ENCODE assay signal across 8 mouse cellular contexts in genomic region chr2:32549764-32550163, GRCm38 (mm10). TPM values are rescaled to one million over a fixed set of nuclear protein-coding genes. Genes with fewer than 3 reads are reported as not detected.
DNase-seq lines count a peak whose midpoint lies in the region; ATAC-seq lines count a peak whose summit lies in the region.

No protein-coding gene starts in this region.

- no peak overlapping the region for H3K9ac ChIP-seq in kidney, embryonic 15.5 days
- H3K9ac ChIP-seq in forebrain, embryonic 12.5 days, result no peak overlapping the region

- 64% methylated on average over 6 of the region's 6 CpGs for WGBS in kidney, embryonic 15.5 days
- WGBS in heart, embryonic 10.5 days, result 74% methylated on average over 6 of the region's 6 CpGs
- 79% methylated on average over 6 of the region's 6 CpGs for WGBS in forebrain, embryonic 12.5 days

- peaks cover 14% of the 10 kb centered on the region for H3K4me1 ChIP-seq in kidney, embryonic 15.5 days
- peaks cover 57% of the 10 kb centered on the region for H3K4me1 ChIP-seq in heart, embryonic 10.5 days
- H3K4me1 ChIP-seq in forebrain, embryonic 12.5 days, result peaks cover 9% of the 10 kb centered on the region

- no peak for ATAC-seq in kidney, embryonic 15.5 days (replicated peaks; ENCODE audit: low FRiP score)
- no peak for ATAC-seq in forebrain, embryonic 12.5 days (ENCODE audit: low FRiP score)
- no peak for ATAC-seq in inflammation-experienced regulatory T-cells, adult 6 months

- no peaks in the 10 kb centered on the region for H3K36me3 ChIP-seq in kidney, embryonic 15.5 days
- H3K36me3 ChIP-seq in heart, embryonic 10.5 days, result 0 out of 2 replicates have a peak, but pooled peaks cover 3% of the 10 kb centered on the region
- no peaks in the 10 kb centered on the region for H3K36me3 ChIP-seq in forebrain, embryonic 12.5 days (replicated peaks)

- H3K4me2 ChIP-seq in kidney, embryonic 15.5 days, result no peak overlapping the region
- no peak overlapping the region for H3K4me2 ChIP-seq in forebrain, embryonic 12.5 days

- H3K4me3 ChIP-seq in kidney, embryonic 15.5 days (replicated peaks), result no peak overlapping the region
- no peak overlapping the region for H3K4me3 ChIP-seq in heart, embryonic 10.5 days
- H3K4me3 ChIP-seq in forebrain, embryonic 12.5 days (replicated peaks), result no peak overlapping the region

- H3K27me3 ChIP-seq in kidney, embryonic 15.5 days, result no peaks in the 10 kb centered on the region
- H3K27me3 ChIP-seq in heart, embryonic 10.5 days (ENCODE audit: insufficient read depth, poor library complexity, severe bottlenecking), result no peaks in the 10 kb centered on the region
- H3K27me3 ChIP-seq in forebrain, embryonic 12.5 days, result no peaks in the 10 kb centered on the region

- no peak for DNase-seq in kidney, postnatal 14 days
- DNase-seq in brain, adult 2 months (ENCODE audit: low read depth, low spot score), result peak; percentile 80
- no peak for DNase-seq in heart, embryonic 10.5 days (ENCODE audit: low spot score)
- peak; percentile 45 for DNase-seq in lung, postnatal 14 days
- no peak for DNase-seq in kidney, adult 11 months

- H3K27ac ChIP-seq in kidney, embryonic 15.5 days, result peak overlapping the region; percentile 4; the same call in 1 of the 2 replicates
- H3K27ac ChIP-seq in heart, embryonic 10.5 days, result peak overlapping the region; percentile 18; the same call in 1 of the 2 replicates
- no peak overlapping the region for H3K27ac ChIP-seq in forebrain, embryonic 12.5 days

- no peaks in the 10 kb centered on the region for H3K9me3 ChIP-seq in kidney, embryonic 15.5 days (replicated peaks)
- H3K9me3 ChIP-seq in heart, embryonic 10.5 days, result no peaks in the 10 kb centered on the region
- H3K9me3 ChIP-seq in forebrain, embryonic 12.5 days, result no peaks in the 10 kb centered on the region

RNA-seq across cellular contexts. Expression of gene Fam102a, which starts 14.6 kb away (rescaled TPM):
- polyA plus RNA-seq in kidney, embryonic 15.5 days (2015; fragmentation: Nextera tagmentation; extraction: Ambion mirVana), result 14.5 and 15.0 TPM in 2 replicates
- polyA plus RNA-seq in heart, embryonic 10.5 days (2016; fragmentation: Nextera tagmentation; extraction: Ambion mirVana), result 5.9 and 8.3 TPM in 2 replicates
- 8.7 and 9.6 TPM in 2 replicates for polyA plus RNA-seq in forebrain, embryonic 12.5 days (2016; fragmentation: Nextera tagmentation; extraction: Ambion mirVana)
- 10 to 100 TPM; 40.7 to 52.4 (median 50.7) TPM for polyA plus RNA-seq in inflammation-experienced regulatory T-cells, adult 6 months (2017; shearing (Covaris generic))

RNA-seq across cellular contexts. Expression of gene Dpm2, which starts 20.9 kb away (rescaled TPM):
- polyA plus RNA-seq in kidney, embryonic 15.5 days (2015; fragmentation: Nextera tagmentation; extraction: Ambion mirVana), result 103 and 107 TPM in 2 replicates
- polyA plus RNA-seq in heart, embryonic 10.5 days (2016; fragmentation: Nextera tagmentation; extraction: Ambion mirVana), result 87.4 and 92.5 TPM in 2 replicates
- polyA plus RNA-seq in forebrain, embryonic 12.5 days (2016; fragmentation: Nextera tagmentation; extraction: Ambion mirVana), result 106 and 110 TPM in 2 replicates
- polyA plus RNA-seq in inflammation-experienced regulatory T-cells, adult 6 months (2017; shearing (Covaris generic)), result 100 to 1,000 TPM; 126 to 160 (median 144) TPM

RNA-seq across cellular contexts. Expression of gene Pip5kl1, which starts 24.8 kb away (rescaled TPM):
- polyA plus RNA-seq in kidney, embryonic 15.5 days (2015; fragmentation: Nextera tagmentation; extraction: Ambion mirVana), result 2.0 and 2.7 TPM in 2 replicates
- polyA plus RNA-seq in heart, embryonic 10.5 days (2016; fragmentation: Nextera tagmentation; extraction: Ambion mirVana), result 0.43 and 1.1 TPM in 2 replicates
- 2.6 and 3.1 TPM in 2 replicates for polyA plus RNA-seq in forebrain, embryonic 12.5 days (2016; fragmentation: Nextera tagmentation; extraction: Ambion mirVana)
- not detected for polyA plus RNA-seq in inflammation-experienced regulatory T-cells, adult 6 months (2017; shearing (Covaris generic))

RNA-seq across cellular contexts. Expression of gene 9430097D07Rik, which starts 25.7 kb away (rescaled TPM):
- polyA plus RNA-seq in kidney, embryonic 15.5 days (2015; fragmentation: Nextera tagmentation; extraction: Ambion mirVana), result 0.10 and 0.17 TPM in 2 replicates
- 0.09 and 0.15 TPM in 2 replicates for polyA plus RNA-seq in heart, embryonic 10.5 days (2016; fragmentation: Nextera tagmentation; extraction: Ambion mirVana)
- polyA plus RNA-seq in forebrain, embryonic 12.5 days (2016; fragmentation: Nextera tagmentation; extraction: Ambion mirVana), result 0.19 TPM in 1 of 2 replicates, not detected in the other
- under 1 TPM in 1 of 3 experiments, not detected in 2; 0.31 TPM for polyA plus RNA-seq in inflammation-experienced regulatory T-cells, adult 6 months (2017; shearing (Covaris generic))

RNA-seq across cellular contexts. Expression of gene St6galnac4, which starts 37.1 kb away (rescaled TPM):
- 22.3 and 23.2 TPM in 2 replicates for polyA plus RNA-seq in kidney, embryonic 15.5 days (2015; fragmentation: Nextera tagmentation; extraction: Ambion mirVana)
- polyA plus RNA-seq in heart, embryonic 10.5 days (2016; fragmentation: Nextera tagmentation; extraction: Ambion mirVana), result 39.8 and 49.0 TPM in 2 replicates
- 15.1 and 17.0 TPM in 2 replicates for polyA plus RNA-seq in forebrain, embryonic 12.5 days (2016; fragmentation: Nextera tagmentation; extraction: Ambion mirVana)
- 10 to 100 TPM; 31.5 to 42.6 (median 33.5) TPM for polyA plus RNA-seq in inflammation-experienced regulatory T-cells, adult 6 months (2017; shearing (Covaris generic))

Comparison
In these comparisons a context has a peak if more than half of its experiments do, and no peak if none do; other contexts are left out.
1. DNase-seq: peak in brain, adult 2 months (single experiment) and lung, postnatal 14 days (single experiment); none in kidney, postnatal 14 days (single experiment), heart, embryonic 10.5 days (single experiment) and kidney, adult 11 months (single experiment).